Mouse (Mus musculus): ENCODE measurements around the gene Neb.

Gene Neb

DNA sequence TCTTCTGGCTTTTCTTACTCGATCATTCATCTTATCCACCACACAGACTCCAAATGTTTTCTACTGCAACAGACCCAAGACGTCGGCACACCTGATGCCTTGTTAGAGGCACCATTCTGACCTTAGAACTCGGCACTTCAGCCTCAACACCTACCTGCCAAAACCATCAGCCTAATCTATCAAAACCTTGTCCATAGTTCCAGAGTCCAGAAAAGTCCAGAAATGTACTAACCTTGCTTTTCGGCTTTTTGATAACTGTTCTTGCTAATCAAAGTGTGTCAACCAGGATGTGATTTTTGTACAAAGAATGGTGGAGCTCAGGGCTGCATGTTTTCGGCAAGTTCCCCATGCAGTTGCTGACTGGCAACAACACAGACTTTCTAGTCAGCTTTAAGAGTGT lies 3.6 kb downstream of the Neb start:
- no peak for DNase-seq (ENCODE audit: low spot score in 2 of 2)

DNA sequence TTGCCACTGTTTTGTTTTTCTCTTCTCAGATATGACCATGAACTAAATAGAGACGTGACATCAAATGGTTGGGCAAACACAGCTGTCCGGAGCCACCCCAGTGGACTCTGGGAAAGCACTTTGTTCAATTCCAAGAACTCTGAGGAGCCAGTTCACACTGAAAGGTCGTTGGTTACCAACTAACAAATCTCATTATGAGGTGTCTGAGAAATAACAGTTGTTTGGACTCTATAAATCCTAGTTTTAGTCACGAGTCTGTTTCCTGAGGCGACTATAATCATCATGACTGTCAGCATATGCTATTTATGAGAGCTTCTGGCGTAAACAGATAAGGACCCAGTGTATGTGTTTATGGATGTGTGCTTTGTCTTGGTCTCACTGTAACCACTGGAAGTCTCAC lies 5.8 kb downstream of the Neb start:
- DNase-seq (ENCODE audit: low spot score in 2 of 2): no peak

DNA sequence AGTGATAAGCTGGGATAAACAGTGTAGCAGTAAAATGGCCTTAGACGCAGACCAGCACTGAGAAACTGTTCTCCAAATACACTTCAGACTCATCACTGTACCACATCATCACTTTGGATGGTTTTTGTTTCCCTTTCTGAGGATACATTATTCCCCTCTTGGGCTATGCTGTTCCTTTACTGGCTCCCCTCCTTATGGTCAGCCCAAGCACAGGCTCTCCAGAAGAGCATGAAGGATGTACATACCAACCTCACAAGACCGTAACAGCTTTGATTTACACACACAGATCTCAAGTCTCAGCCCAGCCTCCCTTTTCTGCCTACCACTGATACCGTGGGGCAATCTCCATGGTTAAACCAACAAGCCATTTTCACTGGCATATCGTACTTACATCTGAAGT lies 6.2 kb downstream of the Neb start:
- no peak for DNase-seq (ENCODE audit: low spot score in 2 of 2)

DNA sequence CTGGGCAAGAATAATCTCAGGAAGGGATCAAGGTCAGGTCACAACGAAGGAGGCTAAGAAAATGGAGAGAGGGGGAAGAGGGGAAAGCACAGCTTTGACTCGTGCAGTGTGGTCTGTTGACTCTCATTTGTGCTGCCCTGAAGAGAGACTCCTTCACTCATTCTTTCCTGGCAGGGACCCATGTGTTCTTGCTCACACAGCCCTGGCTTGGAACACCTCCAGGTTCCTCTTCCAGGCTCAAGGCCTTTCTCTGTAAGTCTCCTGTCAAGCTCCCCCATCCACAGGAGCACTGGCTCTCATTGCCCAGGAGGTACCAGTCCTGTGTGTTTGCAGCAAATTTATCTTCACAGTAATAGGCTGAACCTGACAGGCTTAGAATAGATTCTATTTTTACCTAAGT lies 7.2 kb downstream of the Neb start:
- DNase-seq (ENCODE audit: low spot score in 2 of 2): no peak

DNA sequence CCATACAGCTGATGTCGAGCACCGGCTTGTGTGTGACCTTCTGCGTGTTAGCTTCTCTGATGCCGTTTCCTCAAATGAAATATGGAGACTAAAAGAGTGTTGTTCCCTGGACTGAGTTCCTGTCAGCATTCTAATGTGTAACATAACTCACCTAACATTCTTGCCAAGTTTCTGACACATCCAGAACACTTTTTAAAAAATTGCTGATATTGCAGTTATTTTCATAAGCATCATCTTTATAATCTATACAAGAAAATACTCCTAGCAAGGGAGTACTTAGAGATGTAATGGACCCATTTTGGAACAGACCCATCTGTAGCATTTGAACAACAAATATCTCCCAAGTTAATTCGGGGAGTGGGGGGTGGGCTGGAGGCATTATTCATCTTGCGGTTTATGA lies 8.7 kb downstream of the Neb start:
- DNase-seq (ENCODE audit: low spot score in 2 of 2): no peak

GRCm38 (mm10) chr2:52367665-52368064 lies 10.6 kb downstream of the Neb start:
- DNase-seq (ENCODE audit: low spot score in 2 of 2): no peak

GRCm38 (mm10) chr2:52367248-52367647 lies 11.0 kb downstream of the Neb start:
- DNase-seq (ENCODE audit: low spot score in 2 of 2): no peak

GRCm38 (mm10) chr2:52361086-52361485 lies 17.2 kb downstream of the Neb start:
- DNase-seq (ENCODE audit: low spot score in 2 of 2): no peak

DNA sequence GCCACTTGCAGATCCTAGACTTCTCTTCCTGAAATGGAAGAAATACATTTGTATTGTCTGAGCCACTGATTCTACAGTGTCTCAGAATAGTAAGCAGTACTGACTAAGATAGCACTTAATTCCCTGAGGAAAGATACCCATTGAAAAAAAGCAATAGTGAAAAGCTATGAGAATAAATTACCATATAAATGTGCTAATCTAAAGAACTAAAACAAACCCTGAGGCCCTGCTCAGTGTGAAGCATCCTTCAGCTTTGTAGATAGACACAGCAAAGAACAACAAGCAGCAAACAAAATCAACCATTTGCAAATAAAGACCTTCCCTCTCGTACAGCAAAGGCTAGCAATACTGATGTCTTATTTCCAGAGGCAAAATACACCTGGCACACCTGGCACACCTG lies 18.6 kb downstream of the Neb start:
- no peak for DNase-seq (ENCODE audit: low spot score in 2 of 2)

DNA sequence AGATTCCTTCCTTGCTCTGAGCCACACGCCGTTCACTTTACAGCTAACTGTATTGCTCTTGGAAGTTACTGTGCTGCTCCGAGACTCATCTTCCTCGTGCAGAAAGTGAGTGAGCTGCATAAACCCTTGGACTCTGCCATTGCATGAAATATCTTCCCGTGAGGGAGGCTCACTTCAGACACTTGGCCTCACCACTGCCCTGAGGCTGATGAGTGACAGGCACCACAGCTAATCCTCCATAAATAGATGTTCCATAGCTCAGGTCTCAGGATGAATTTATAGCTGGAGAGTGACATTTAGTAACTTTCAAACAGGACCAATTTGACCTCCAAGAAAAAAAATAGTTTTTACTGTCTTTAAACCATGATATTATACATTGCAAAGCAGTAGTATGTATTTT lies 20.1 kb downstream of the Neb start:
- DNase-seq (ENCODE audit: low spot score in 2 of 2): no peak

GRCm38 (mm10) chr2:52351029-52351428 lies 27.2 kb downstream of the Neb start:
- no peak for DNase-seq (ENCODE audit: low spot score in 2 of 2)

DNA sequence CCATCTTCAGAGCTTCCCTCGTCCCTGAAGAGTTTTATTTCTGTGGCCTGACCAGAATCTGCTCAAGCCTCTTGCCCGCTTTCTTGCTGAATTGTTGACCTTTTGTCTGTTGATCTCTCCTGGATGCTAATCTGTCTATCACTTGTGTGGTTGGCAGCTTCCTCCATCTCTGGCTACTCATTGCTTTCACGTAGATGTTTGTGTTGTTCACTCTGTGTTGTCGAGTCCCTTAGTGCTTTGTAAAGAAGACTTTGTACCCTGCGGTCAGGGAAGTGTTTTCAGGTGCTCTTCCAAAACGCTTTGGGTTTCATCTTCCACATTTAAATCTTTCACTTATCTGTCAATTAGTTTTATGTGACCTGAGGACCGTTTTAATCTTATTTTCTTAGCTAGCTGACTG lies 37.3 kb downstream of the Neb start:
- DNase-seq (ENCODE audit: low spot score in 2 of 2): no peak

DNA sequence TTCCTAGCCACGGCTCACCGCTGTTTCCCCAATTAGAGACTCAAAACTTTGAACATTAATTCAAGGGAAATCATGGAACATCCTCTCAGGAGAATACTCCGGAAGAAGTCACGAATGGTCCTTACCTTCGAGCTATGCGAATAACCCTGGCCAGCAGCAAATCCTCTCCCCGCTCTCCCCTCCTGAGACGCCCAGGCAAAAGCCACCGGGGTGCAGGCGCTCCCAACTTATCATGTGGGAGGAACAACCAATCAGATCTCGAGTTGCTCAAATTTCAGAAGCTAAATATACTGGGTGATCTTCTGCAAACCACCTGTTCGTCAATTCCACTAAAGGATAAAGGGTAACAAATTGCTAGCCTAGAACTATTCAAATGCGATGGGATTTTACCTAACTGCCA lies 42.7 kb downstream of the Neb start:
- no peak for DNase-seq (ENCODE audit: low spot score in 2 of 2)

DNA sequence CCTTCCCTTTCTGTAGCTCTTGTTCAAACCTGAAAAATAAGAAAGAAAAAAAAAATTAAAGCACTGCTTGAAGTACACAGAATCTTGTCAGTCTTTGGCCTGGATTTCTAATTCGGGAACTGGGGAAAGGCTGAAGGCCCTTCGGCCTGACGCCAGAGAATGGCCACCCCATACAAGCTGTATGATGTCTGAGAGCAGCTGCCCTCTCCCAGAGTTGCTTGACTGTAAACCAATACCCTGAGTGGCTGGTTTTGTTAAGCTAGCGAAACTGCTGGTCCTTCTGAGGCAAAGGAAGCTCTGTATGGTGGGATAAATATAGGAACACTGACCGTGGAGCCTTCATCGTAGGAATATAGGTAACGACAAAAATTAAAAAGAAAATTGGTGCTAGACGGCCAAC lies 43.2 kb downstream of the Neb start:
- DNase-seq (ENCODE audit: low spot score in 2 of 2): no peak

GRCm38 (mm10) chr2:52333535-52333934 lies 44.7 kb downstream of the Neb start:
- no peak for DNase-seq (ENCODE audit: low spot score in 2 of 2)

- no peak for DNase-seq (ENCODE audit: low spot score in 2 of 2)
Observed at GRCm38 (mm10) chr2:52331761-52332160, 46.5 kb downstream of the Neb start.

- DNase-seq (ENCODE audit: low spot score in 2 of 2): no peak
Observed at GRCm38 (mm10) chr2:52327244-52327815, 50.9 kb downstream of the Neb start.

- DNase-seq (ENCODE audit: low spot score in 2 of 2): no peak
Observed at GRCm38 (mm10) chr2:52321866-52322265, 56.4 kb downstream of the Neb start.

GRCm38 (mm10) chr2:52320175-52320574 lies 58.1 kb downstream of the Neb start:
- DNase-seq (ENCODE audit: low spot score in 2 of 2): no peak

GRCm38 (mm10) chr2:52319020-52319567 lies 59.2 kb downstream of the Neb start:
- DNase-seq (ENCODE audit: low spot score in 2 of 2): peak; percentile 52 to 70

- DNase-seq (ENCODE audit: low spot score in 2 of 2): no peak
Observed at GRCm38 (mm10) chr2:52317471-52317870, 60.8 kb downstream of the Neb start.

GRCm38 (mm10) chr2:52315737-52316136 lies 62.5 kb downstream of the Neb start:
- DNase-seq (ENCODE audit: low spot score in 2 of 2): no peak

DNA sequence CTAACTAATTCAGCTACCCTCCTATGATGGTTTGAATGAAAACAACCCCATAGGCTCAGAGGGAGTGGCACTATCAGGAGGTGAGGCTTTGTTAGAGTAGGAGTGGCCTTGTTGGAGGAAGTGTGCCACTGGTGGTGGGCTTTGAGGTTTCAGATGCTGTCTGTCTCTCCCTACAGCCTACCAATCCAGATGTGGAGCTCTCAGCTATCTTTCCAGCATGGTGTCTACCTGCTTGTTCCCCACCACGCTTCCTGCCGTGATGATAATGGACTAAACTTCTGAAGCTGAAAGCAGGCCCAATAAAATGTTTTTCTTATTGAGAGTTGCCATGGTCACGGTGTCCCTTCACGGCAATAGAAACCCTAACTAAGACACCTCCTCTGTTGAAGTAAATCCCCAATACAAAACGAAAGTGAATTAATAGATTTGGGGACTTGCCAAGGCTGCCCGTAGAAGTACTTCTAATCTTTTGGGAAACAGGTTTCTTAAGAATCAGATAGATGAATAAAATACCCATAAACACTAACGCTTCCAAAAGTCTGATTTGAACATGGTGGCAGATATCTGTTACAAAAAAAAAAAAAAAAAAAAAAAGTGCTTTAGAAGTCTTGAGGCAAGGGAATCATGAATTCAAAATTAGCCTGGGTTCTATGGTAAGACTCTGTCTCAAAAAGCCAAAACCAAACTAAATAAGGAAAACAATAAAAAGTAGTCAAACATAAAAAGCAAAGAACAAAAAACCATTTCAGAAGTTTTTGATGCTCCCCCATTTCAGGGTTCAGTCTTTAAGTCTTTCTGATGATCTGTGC lies 63.1 kb downstream of the Neb start:
- DNase-seq (ENCODE audit: low spot score in 2 of 2): peak; percentile 2 to 6
